Mouse (Mus musculus) T-helper 2 cell (primary cell): ENCODE measurements around the gene Hras.

Experiments used
- in situ Hi-C: fragments of 300-600 bp; cut with MboI, MseI; formaldehyde crosslinking; loops from one replicate; pipeline ENCODE4 v1.15.1; 2025; ENCODE audit warnings: high pct_unique_total_duplicates

The Hras gene

DNA sequence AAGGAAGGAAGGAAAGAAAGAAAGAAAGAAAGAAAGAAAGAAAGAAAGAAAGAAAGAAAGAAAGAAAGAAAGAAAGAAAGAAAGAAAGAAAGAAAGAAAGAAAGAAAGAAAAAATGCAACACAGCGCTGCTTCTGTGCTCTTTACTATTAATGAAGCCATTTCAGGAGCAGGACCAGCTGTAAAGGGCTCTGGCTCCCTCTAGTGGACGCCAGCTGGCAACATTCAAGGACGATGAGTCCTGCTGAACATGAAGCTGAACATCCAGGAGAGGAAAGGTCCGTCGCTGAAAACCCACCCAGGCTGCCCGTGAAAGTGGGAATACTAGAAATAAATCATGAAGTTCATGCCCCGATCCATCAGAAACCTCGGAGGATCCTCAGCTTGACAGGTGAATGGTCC is 17.6 kb downstream of the Hras start:
- in situ Hi-C loops = loop anchor here (10.0 kb wide), 2 partner anchors 121 to 271 kb away; partner anchors contain the start of gene Cox8b

DNA sequence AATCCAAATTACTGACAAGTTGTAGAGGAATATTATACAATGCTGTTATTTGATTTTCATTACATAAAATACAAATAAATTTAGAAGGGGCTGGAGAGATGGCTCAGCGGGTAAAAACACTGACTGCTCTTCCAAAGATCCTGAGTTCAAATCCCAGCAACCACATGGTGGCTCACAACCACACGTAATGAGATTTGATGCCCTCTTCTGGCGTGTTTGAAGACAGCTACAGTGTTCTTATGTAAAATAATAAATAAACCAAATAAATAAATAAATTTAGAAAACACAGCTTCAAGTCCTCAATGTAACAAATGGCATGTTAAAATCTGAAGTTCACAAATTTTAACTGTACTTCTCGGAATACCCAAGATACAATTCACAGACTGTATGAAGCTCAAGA is 18.7 kb downstream of the Hras start:
- in situ Hi-C loops = loop anchor here (10.0 kb wide), 2 partner anchors 120 to 270 kb away; partner anchors contain the start of gene Cox8b

GRCm38 (mm10) chr7:141173323-141173850 is 20.4 kb downstream of the Hras start:
- in situ Hi-C loops = loop anchor here (10.0 kb wide), 2 partner anchors 119 to 269 kb away; partner anchors contain the start of gene Cox8b

DNA sequence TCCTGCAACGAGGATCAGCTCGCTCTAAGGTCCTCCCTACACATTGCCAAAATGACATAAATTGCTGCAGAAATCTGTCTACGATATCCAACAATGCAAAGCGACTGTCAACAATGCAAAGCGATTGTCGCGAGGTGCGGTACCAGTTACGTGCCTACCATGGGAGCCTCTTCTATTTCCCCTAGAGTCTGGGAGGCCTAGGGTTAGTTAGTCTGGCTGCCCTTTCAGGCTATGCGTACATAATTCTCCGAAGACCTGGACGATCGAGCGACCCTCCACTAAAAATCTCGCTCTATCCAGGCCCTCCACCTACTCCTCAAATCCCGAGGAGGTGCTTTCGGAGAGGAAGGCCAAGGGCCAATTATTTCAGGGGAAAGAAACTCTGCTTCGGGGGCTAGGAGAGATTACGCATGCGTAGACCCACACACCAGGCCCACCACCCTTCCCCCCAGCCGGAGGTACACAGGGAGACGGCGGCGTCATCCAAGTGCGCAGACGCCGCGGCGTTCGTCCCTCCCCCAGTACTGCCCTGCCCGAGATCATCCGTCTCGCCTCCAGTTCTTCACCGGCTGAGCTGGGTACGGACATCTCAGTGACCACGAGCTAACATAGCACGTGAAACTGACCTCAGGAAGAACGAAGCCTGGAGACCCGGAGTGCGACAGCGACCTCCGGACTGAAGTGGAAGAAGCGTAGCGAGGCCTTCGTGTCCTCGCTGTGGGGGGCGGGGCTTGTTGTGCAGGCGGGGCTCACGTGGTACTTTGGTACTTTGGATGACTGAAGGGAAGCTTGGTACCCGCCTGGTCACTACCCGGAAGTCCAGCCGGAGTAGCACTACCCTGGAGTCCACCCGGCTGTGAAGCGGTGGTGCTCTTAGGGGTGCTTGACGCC is 21.4 kb downstream of the Hras start, which contains the start of gene Rnh1:
Gene Rnh1, minus strand, starts transcription at position 742 of the 891 bp plus-strand sequence.
- in situ Hi-C loops = loop anchor here (10.0 kb wide), 2 partner anchors 118 to 268 kb away; partner anchors contain the start of gene Cox8b

DNA sequence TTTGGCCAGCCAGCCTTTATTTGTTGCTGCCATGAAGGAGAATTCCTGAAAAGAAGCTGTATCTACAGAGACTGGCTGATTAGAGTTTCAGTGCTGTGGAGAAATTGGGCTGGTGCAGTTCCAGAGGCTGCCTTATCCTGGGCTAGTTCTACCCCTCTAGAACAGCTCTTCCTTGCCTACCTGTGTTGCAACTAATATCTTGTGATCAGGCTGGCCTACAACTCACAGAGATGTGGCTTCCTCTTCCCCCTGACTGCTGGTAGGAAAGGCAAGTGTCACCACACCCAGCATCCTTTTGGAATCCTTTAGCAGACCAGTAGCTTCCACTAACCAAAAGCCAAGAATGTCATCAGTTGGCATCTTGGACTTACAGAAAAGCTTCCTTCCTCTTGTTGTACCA is 23.9 kb downstream of the Hras start:
- in situ Hi-C loops = loop anchor here (5.0 to 10.0 kb wide), 3 partner anchors 78 to 265 kb away; partner anchors contain the start of gene Cox8b

DNA sequence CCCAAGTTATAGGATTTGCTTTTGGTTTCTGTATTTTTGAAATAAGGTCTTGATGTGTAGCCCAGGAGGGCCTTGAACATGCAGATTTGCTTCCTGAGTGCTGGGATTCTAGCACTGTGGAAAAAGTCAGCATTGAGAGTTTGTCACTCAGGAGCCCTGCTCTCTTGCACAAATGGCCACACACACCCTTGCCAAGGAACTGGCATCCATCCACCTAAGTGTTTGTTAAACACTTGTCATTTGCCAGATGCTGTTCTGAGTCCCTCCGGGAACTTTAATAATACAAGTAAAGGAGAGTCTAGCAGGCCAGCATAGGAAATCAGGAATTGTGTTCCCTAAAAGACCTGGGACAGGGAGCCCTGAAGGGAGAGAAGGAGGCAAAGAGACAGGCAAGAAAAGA is 24.5 kb downstream of the Hras start:
- in situ Hi-C loops = loop anchor here (5.0 kb wide), 1 partner anchor 77 kb away; no protein-coding TSS in a partner anchor

GRCm38 (mm10) chr7:141168518-141168953 is 25.3 kb downstream of the Hras start:
- in situ Hi-C loops = loop anchor here (5.0 kb wide), 1 partner anchor 76 kb away; no protein-coding TSS in a partner anchor

DNA sequence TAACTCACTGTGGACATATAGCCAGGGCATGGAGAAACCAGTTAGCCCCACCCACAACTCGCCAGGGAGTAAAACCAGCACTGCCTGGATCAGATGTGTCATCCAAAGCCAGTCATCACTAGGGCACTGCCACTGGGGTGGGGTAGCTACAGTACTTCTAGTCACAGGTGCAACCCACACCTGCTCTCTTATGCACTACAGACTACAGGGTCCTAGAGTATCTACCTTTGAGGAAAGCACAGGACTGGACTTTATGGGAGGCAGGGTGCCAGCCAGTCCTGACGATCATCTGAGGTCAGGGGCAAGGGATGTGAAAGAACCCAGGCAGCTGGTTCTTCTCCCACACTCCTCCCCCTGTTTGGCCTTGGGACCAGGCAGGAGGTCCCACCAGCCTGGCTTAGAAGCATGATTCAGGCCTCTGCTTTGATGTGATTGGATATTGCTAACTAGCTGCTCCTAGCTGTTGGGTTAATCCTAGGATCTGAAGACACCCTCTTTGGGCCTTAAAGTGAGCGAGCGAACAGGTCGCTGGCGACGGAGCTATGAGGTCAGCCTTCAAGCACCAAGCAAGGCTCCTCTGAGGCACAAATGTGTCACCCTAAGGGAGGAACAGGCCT is 25.8 kb downstream of the Hras start:
- in situ Hi-C loops = loop anchor here (5.0 kb wide), 1 partner anchor 76 kb away; no protein-coding TSS in a partner anchor

GRCm38 (mm10) chr7:141164850-141165249 is 29.0 kb downstream of the Hras start:
- in situ Hi-C loops = loop anchor here (5.0 kb wide), 1 partner anchor 73 kb away; no protein-coding TSS in a partner anchor

DNA sequence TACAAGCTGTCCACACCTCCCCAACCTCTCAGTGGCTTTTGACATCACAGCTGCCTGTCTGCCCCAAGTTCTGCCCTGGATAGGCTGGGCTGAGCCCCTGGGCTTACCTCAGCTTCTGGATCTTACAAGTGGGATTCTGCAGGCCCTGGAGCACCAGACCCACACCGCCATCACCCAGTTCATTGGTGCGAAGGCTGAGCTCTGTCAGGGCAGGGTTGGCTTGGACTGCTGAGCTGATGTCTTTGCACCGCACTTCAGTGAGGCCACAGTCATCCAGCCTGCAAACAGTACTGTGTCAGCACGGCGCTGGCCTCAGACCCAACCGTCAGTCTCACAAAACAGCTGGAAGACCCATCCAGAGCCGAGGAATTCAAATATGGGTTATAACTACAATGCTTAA is 29.4 kb downstream of the Hras start:
- in situ Hi-C loops = no loop called here

DNA sequence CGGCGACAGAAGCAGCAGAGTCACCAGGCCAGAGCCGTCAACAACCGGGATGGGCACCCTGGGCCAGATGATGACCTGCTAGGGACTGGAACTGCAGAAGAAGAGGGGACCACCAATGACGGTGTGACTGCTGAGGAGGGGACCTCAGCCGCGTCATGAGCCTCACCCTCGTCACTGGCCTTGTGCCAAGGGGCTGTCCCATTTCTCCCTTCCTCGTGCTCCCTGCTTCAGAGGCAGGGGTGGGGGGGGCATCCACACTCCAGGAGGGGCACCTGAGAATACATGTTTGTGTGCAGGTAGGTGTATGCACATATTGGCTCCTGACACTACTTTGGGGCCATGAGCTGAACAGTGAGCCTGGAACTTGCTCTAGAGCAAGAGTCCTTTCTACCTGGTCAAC is 38.4 kb downstream of the Hras start:
- in situ Hi-C loops = no loop called here

- in situ Hi-C loops = no loop called here
These were observed 45.2 kb downstream of the Hras start for GRCm38 (mm10) chr7:141148639-141149038.

DNA sequence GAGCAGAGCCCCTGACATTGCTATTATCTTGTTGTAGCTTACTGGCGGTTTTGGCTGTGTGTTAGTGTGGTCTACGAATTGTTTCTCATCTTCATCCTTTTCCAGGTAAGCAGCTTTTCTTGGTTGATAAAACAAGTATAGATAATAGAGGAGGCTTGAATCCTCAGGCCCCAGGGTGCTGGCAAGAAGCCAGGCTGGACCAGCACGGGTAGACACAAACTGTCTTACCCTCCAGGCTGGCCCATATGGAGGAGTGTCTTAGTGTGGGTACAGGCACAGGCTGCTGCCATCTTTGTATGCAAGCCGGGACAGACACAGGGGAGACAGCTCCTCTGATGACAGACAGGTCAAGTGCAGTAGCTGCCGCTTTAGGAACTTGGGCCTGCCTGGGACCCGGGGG is 46.8 kb downstream of the Hras start:
- in situ Hi-C loops = no loop called here

DNA sequence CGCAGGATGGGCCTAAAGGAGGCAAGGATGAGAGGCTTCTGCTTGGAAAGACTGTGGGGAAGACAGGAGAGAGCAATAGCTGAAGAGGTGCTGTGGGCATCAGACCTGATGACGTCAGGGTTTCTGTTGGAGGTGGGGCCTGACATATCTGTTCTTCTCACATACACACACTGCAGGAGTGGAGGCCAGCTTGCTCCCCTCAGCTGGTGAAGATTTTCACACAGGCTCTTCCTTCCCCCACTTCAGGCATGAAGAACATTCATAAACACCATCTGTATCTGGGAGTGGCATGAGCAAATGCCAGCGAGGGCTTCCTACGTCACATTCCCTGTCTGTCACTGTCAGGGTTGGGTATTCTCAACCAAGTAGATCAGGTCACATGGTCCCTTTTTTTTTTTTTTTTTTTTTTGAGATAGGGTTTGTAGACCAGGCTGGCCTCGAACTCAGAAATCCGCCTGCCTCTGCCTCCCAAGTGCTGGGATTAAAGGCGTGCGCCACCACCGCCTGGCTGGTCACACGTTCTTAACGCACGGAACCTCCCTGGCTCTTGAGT is 47.7 kb downstream of the Hras start:
- in situ Hi-C loops = no loop called here

DNA sequence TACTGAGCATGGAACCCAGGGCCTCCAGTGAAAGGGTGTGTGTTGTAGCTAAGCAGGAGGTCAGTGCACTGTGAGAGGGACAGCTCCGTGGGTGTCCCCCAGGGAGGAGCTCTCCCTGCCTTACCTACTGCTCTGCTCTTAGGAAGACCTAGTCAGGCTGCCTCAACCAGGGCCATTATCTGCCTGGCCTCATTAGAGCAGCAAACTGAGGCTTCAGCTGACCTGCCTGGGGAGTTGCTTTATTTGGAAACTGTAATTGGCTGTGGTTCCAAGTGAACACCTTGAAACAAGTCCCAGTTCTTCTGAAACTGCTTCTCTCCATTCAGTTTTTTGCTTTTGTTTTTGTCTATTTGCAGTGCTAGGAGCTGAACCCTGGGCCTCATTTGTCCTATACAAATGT is 48.4 kb downstream of the Hras start:
- in situ Hi-C loops = no loop called here

DNA sequence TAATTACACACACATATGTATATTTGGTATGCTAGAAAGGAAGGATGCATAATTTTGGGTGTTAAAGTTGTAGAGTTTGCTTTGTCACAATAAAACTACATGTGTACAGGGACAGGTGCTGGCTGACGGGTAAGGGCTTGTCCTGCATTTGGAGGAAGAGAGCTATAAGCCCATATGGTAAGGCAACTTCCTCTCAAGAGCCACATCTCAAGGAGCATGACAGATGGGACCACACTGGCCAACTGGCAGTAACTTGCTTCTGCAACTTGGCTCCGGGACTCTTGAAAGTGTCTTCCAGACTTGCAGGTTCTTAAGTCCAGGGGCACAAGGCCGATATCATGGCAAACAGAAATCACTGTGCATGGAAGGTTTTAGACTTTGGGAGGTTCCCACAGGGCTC is 49.2 kb downstream of the Hras start:
- in situ Hi-C loops = no loop called here

DNA sequence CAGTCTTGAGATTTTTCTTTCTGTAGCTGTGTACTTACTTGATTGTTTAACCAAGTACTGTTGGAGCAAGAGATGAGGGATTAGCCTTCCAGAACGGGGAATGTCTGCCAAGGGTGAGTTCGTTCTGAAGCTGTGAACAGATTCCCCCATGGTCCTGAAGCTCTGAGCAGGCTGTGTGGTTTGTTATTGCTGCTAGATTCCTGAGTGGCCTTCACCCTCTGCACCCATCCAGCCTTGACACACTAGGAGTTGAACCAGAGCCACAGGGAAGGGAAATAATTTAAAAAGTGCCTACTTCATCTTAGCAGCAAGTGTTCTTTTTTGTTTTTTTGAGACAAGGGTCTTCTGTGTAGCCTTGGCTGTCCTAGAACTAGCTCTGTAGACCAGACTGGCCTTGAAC is 49.9 kb downstream of the Hras start:
- in situ Hi-C loops = no loop called here

GRCm38 (mm10) chr7:141143112-141143511 is 50.7 kb downstream of the Hras start:
- in situ Hi-C loops = no loop called here

DNA sequence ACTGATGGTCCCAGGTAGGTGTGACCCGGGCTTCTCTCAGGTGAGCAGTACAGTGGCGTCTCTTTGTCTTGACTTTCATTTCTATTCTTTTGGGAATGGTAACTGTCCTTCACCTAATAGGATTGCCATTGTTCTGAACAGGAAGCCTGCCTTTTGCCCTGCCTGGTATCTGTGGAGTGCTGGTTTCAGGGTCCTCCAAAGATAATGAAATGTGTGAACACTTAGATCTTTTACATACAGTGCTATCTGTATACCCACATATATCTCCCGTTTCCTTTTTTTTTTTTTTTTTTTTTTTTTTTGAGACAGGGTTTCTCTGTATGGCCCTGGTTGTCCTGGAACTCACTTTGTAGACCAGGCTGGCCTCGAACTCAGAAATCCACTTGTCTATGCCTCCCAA is 52.5 kb downstream of the Hras start:
- in situ Hi-C loops = no loop called here
